Mouse (Mus musculus) central nervous system, embryonic 11.5 days (tissue): Measurements from ENCODE around the gene Arf5. TPM values are rescaled to one million over a fixed set of nuclear protein-coding genes. Genes with fewer than 3 reads are reported as not detected.

Experiments
- polyA plus RNA-seq: library from polyadenylated mRNA; depleted of rRNA; stranded (reverse); fragments of >200 nt; gene quantifications from 2 replicates; pipeline ENCODE4 v1.2.3, GENCODE M21; 2012; rRNA removed

Arf5 gene
- 221 and 290 TPM in 2 replicates for polyA plus RNA-seq

DNA sequence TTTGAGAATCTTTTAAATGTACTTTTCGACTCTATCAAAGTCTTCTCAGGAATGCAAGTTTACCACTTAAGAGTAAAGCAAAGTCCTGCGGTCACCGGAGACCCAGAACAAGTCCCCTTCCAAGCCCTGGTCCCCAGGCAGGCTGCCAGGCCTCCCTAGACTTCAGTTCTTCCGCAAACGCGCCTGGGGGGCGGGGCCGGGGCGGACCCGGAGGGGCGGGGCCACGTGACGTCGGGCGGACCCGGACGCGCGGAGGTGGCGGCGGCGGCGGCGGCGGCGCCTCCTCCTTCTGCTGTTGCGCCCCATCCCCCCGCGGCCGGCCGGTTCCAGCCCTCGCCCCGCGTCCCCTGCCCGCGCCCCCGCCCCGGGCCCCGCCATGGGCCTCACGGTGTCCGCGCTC is at the start of gene Arf5:
Arf5 (plus strand) TSS at position 248 of the 400 bp plus-strand sequence.

DNA sequence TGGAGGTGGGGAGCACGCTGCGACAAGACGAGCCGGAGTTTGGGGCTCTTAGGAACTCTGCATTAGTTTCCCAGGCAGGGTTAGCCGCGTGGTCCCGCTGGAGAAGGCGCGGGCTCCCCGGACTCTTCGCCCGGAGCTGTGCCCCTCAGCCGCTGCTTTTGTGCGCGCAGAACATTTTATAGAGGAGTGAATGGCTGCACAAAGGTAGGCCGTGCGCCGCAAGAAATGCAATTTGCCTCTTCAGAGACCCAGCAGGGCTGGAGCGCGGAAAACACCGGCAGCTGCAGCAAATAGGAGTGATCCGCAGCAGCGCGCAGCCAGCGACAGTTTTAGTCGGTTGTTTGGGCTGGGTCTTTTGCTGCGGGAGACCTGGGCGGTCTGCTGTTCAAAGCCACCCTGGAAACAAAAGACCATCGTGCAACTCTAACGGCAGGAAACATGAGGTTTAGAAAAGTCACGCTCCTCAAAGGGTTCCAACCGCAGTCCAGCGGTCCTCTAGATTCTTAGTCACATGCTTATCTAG is 25.6 kb upstream of the Arf5 start, which contains the start of gene Zfp800:
Zfp800 (minus strand) TSS at position 325 of the 523 bp plus-strand sequence.

DNA sequence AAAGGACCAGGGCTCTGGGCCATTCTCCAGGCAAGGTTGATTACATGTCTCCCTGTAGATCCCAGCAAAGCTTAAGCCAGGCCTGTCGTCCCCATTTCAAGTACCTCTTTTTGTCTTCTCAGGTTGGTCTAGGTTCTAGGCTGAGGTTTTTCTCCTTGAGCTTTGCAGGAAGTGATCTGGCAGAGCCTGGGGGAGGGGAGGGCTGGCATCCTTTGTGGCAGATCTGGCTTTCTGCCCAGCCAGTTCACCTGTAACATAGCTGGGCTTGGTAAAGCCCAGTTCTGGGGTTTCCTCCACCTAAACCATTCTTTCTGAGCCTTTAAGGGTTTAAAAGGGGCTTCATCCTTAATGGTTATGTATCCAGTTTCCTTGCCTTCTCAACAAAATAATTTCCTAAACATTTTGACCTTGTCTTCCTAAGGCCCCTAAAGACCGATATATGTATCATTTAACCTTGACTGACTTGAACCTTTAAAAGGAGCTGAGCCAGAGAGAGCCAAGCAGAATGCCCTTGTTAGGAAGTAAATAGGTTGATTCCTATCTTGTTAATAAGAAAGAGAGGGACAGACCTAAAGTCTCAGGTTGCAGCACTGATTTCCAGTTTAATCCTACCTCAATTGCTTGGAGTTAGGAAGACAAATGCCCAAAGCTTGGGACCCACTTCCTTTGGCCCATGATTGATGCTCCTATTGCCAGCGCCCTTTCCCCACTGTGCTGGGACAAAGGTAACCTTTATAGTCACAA is 3.9 kb downstream of the Arf5 start, which contains the start of gene Fscn3:
Fscn3 (plus strand) TSS at position 694 of the 744 bp plus-strand sequence.

DNA sequence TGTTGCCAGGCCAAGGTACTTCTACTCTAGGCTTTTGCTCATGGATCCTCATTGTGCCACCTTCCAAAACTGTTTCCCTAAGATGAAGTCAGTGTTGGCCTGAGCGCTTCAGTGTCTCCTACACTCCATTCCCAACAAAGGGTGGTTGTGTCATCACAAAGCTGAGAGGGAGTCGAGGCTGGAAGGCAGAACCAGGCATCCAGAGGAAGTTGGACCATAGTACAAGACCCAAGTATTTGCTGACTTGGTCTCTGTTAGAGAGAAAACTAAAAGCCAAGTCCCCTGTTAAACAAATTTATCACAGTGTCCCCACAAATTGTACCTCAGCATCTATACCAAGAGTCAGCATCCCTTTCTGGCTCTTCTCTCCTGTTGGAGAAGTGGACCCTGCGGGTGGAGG is 4.9 kb downstream of the Arf5 start, which contains the start of gene Gcc1:
Gcc1 (minus strand) TSS at position 101 of the 400 bp plus-strand sequence.

DNA sequence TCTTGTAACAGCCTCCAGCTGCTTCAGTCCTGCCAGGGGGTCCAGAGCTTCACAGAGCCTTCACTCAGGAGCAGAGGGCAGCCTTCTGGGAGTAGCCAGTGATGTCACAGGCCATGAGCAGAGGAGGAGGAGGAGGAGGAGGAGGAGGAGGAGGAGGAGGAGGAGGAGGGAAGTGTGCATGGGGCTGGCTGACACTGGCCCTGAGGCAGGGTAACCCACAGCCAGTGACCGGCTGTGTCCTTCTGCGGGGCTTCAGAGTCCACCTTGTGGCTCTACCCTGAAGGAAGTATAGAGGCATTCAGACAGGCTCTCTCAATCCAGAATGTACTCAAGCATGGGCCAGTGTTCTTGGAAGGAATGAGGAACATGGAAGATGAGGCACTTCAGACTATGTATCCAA is 25.9 kb downstream of the Arf5 start, which contains the start of gene Pax4:
Pax4 (minus strand) TSS at position 101 of the 400 bp plus-strand sequence.

DNA sequence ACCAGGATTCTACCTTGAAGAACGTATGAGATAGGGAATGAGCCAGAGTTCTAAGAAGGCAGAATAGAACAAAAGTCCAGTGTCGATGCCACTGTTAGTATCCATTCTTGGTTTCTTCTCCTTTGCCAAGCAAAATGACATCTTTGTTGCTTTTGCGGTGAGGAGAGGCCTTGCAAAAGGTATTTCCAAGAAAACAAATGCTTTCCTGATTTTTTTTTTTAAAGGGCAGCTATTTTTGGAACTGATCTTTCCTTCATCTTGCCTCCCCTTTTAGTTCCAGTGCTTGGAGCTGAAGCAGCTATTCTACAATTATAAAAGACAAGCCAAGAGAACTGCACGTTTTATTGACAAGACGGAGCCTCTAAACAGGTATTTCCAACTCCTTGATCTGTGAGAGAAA is 51.5 kb downstream of the Arf5 start, which contains the start of gene Snd1:
Snd1 (plus strand) TSS at position 301 of the 400 bp plus-strand sequence.

Other genes starting within 250 kb of the Arf5 start
- 9.4 and 10.6 TPM in 2 replicates for gene Zfp800, start 25.6 kb upstream of the Arf5 start, polyA plus RNA-seq
- gene Fscn3, start 4.2 kb downstream of the Arf5 start, polyA plus RNA-seq: 0.04 and 0.11 TPM in 2 replicates
- gene Gcc1, start 4.8 kb downstream of the Arf5 start, polyA plus RNA-seq: 7.2 and 10.7 TPM in 2 replicates
- gene Pax4, start 25.8 kb downstream of the Arf5 start, polyA plus RNA-seq: not detected in 2 replicates
- gene Snd1, start 51.6 kb downstream of the Arf5 start, polyA plus RNA-seq: 75.6 and 88.9 TPM in 2 replicates